Mouse (Mus musculus): Measurements from ENCODE around the gene Reps1. TPM values are rescaled to one million over a fixed set of nuclear protein-coding genes. Genes with fewer than 3 reads are reported as not detected.
A peak's percentile ranks its signal among the peaks of the same experiment; 100 is the strongest.

Reps1 gene
- polyA plus RNA-seq, 1 experiment from 2014 or later, result 15.1 TPM

DNA sequence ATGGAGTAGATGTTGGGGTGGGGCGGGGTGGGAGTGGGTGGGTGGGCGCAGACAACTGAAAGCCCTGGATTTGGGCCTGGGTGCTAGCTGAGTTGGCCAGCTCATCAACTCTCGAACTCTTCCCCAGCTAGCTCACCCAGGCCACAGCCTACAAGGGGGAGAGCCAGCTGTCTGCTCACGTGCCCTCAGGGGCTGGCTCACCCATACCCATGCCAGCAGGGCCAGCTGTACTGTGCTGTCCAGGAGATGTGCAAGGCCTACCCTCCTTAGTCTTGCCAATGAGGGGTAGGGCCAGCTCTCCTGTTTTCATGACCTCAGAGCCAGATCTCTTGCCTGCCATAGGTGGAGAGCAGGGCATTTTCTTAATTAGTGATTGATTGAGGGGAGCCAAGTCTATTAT lies 21.3 kb upstream of the Reps1 start:
- Histone ChIP-seq H3K36me3 (no peaks in the 10 kb centered on the region), H3K4me2 (replicated peaks) (no peak overlapping the region), H3K9me3 (replicated peaks) (no peaks in the 10 kb centered on the region), H3K4me1 (no peaks in the 10 kb centered on the region), H3K4me3 (replicated peaks) (no peak overlapping the region), H3K9ac (no peak overlapping the region), H3K27me3 (no peaks in the 10 kb centered on the region), H3K27ac (replicated peaks) (no peak overlapping the region)
- WGBS, result 85% methylated on average over 4 of the region's 4 CpGs
- no peak for ATAC-seq (ENCODE audit: insufficient number of reproducible peaks, low FRiP score, low TSS enrichment, low read depth)

DNA sequence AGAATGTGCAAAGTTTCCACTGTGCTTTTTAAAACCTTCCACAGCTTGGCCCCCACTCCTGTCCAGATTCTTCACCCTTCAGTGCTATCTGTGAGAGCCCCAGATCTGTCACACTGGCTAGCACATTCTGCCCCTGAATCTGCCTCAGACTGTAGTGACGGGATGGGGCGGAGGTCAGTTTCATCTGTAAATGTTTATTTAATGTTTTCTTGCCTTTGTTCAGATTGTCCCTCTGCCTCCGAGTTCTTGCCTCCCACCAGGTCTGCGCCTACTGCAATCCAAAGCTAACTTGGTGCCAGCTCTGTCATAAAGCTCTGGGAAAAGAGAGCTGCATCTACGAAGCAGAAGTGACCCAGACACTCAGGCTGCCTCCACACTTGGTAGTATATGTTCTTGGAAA lies 18.8 kb upstream of the Reps1 start:
- Histone ChIP-seq H3K9ac (no peak overlapping the region), H3K4me1 (no peaks in the 10 kb centered on the region), H3K36me3 (no peaks in the 10 kb centered on the region), H3K4me3 (replicated peaks) (no peak overlapping the region), H3K27me3 (no peaks in the 10 kb centered on the region), H3K4me2 (replicated peaks) (no peak overlapping the region), H3K9me3 (replicated peaks) (no peaks in the 10 kb centered on the region), H3K27ac (replicated peaks) (no peak overlapping the region)
- no peak for ATAC-seq (ENCODE audit: insufficient number of reproducible peaks, low FRiP score, low TSS enrichment, low read depth)
- WGBS, result 78% methylated on average over 5 of the region's 5 CpGs

DNA sequence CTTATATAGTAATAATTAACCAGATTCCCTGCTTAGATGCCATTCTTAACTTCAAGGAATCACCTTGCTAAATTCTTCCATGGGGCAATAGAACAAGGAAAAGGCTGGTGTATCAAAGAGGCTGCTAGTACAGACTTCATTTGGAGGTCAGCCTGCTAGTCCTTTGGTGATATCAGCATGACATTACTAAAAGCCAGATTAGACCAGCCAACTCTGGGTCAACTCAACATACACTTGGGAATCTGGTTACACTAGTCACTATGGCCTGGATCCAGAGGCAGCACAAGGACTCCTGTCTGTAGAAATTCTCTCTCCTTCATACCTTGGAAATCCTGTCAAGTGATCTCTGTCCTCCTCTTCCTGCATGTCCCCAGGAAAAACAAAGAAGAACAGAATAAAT lies 9.3 kb upstream of the Reps1 start:
- ATAC-seq (ENCODE audit: insufficient number of reproducible peaks, low FRiP score, low TSS enrichment, low read depth), result no peak
- H3K9ac ChIP-seq, result no peak overlapping the region
- H3K27me3 ChIP-seq, result no peaks in the 10 kb centered on the region
- no peaks in the 10 kb centered on the region for H3K36me3 ChIP-seq
- H3K9me3 ChIP-seq (replicated peaks), result no peaks in the 10 kb centered on the region
- no peaks in the 10 kb centered on the region for H3K4me1 ChIP-seq
- no peak overlapping the region for H3K27ac ChIP-seq (replicated peaks)
- no peak overlapping the region for H3K4me3 ChIP-seq (replicated peaks)
- no peak overlapping the region for H3K4me2 ChIP-seq (replicated peaks)

DNA sequence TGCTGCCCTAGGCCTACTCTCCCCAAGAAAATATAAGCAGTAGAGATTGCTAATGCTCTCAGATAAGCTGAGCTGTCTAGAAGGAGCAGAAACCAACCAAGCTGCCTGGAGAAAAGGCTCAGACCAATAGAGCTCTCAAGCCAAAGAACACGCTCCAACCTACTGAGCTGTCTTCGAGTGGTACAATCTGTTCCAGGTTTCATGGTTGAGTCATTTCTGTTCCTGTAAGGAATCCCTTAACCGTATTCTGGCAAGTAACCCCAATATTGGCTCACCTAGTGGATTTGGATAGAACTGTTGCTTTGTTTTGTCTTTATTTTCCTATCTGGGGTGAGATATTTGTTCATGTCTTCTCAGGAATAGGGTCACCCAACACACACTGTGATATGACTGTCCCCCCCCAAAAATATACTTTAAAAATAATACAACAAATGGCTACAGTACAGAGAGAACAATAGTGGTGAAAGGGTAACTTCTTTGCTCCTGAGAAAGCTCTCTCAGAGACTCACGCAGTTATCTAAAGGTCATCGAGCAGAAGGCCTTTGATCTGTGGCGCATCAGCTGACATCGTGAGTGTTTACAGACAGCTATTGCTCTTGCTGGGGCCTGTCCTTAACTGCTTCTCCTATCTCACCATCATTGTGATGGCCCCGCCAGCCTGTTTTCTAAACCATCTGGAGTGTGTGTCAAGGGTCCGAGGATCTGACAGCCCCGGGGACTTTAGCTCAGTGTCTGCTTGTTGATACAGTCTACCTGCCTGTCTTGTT lies 8.1 kb upstream of the Reps1 start:
- ATAC-seq (ENCODE audit: insufficient number of reproducible peaks, low FRiP score, low TSS enrichment, low read depth), result no peak
- H3K9ac ChIP-seq, result no peak overlapping the region
- no peaks in the 10 kb centered on the region for H3K27me3 ChIP-seq
- no peaks in the 10 kb centered on the region for H3K36me3 ChIP-seq
- no peaks in the 10 kb centered on the region for H3K4me1 ChIP-seq
- H3K4me2 ChIP-seq (replicated peaks), result no peak overlapping the region
- no peak overlapping the region for H3K27ac ChIP-seq (replicated peaks)
- H3K4me3 ChIP-seq (replicated peaks), result no peak overlapping the region
- H3K9me3 ChIP-seq (replicated peaks), result no peaks in the 10 kb centered on the region
- WGBS, result 58% methylated on average over 10 of the region's 10 CpGs

DNA sequence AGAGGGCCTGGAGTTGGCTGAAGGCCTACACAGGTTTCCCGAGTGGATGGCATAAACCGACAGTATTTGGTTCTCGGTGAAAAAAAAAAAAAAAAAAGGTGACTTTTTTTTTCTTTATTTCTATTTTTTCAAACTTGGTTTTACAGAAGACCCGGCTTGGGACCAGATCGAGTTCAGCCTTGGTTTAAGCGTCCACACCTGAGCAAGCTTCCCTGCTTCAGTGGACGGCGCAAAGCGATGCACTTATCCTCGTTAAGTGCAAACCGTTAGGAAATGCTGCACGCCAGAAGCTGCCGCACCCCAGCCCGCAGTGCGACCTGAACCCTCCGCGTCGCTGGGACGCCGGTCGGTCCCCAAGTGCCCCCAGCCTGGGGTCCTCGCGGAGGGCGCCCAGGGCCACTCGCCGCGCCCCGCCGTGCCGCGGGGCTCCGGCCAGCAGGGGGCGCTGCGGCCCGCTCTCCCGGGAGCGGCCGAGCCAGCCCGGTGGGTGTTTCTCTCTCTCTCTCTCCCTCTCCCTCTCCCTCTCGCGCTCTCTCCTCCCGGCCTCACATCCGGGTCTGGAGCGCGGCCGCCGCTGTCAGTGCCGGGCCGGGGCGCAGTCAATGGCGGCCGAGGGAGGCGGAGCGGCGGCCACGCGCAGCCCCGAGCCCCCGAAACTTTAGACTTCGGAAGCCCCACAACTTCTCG lies 509 bp upstream of the Reps1 start:
- Histone ChIP-seq H3K4me2 (replicated peaks) (peak overlapping the region; percentile 72), H3K36me3 (no peaks in the 10 kb centered on the region), H3K4me3 (replicated peaks) (peak overlapping the region; percentile 92), H3K27me3 (no peaks in the 10 kb centered on the region), H3K9ac (peak overlapping the region; percentile 93), H3K27ac (replicated peaks) (peak overlapping the region; percentile 93), H3K9me3 (replicated peaks) (no peaks in the 10 kb centered on the region), H3K4me1 (peaks cover 14% of the 10 kb centered on the region)
- 2% methylated on average over 53 of the region's 61 CpGs for WGBS
- ATAC-seq (ENCODE audit: insufficient number of reproducible peaks, low FRiP score, low TSS enrichment, low read depth), result peak; percentile 97

DNA sequence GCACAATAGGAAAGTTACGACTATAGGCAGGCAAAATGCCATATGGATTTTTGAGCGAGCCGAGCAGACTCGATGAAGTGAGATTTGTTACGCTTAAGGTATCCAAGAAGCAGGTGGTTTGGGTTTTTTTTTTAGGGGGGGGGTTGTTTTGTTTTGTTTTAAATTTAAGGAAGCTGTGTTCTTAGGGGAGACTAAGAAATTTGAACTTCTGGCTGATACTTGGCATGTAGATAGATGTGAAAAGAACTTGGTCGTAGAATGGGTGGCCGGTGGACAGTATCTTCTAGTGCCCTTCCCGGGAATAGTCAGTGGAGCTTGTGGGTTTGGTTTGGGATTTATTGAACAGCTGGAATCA lies 707 bp downstream of the Reps1 start:
- Histone ChIP-seq H3K27ac (replicated peaks) (peak overlapping the region; percentile 93), H3K27me3 (no peaks in the 10 kb centered on the region), H3K4me3 (replicated peaks) (peak overlapping the region; percentile 92), H3K4me2 (replicated peaks) (peak overlapping the region; percentile 72), H3K36me3 (no peaks in the 10 kb centered on the region), H3K9me3 (replicated peaks) (no peaks in the 10 kb centered on the region), H3K9ac (peak overlapping the region; percentile 93), H3K4me1 (peaks cover 14% of the 10 kb centered on the region)
- no peak for ATAC-seq (ENCODE audit: insufficient number of reproducible peaks, low FRiP score, low TSS enrichment, low read depth)
- under 1% methylated on average over 8 of the region's 8 CpGs for WGBS

DNA sequence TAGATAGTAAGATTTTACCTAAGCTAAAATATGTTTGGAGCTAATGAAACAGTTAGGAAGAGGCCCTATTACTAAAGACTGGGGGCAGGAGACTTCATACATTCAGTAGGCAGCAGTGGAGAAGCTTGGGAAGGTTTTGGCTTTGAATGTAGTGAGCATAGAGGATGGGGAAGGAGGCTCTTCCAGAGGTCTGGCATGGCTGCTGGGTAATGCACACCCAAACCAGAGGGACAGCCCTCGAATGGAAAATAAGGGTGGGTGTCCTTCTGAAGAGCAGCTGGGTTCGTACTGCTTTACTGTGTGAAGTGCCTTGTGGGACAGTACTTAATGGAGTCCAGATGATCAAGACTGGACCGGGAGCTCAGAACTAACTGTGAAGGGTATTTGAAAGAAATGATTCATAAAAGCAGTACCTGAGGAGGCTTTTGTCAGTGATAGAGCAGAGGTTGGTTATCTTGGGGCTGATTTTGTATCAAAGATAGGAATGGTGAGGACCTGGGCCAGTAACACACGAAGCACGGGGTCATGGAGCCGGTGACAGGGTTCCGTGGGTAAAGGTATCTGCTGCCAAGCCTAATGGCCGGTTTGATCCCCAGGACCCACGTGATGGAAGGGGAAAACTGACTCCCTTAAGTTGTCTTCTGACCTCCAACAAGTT lies 3.1 kb downstream of the Reps1 start:
- Histone ChIP-seq H3K9ac (no peak overlapping the region), H3K4me2 (replicated peaks) (no peak overlapping the region), H3K4me1 (peaks cover 14% of the 10 kb centered on the region), H3K27me3 (no peaks in the 10 kb centered on the region), H3K27ac (replicated peaks) (no peak overlapping the region), H3K9me3 (replicated peaks) (no peaks in the 10 kb centered on the region), H3K36me3 (no peaks in the 10 kb centered on the region), H3K4me3 (replicated peaks) (no peak overlapping the region)
- no peak for ATAC-seq (ENCODE audit: insufficient number of reproducible peaks, low FRiP score, low TSS enrichment, low read depth)
- 74% methylated on average over 9 of the region's 9 CpGs for WGBS

DNA sequence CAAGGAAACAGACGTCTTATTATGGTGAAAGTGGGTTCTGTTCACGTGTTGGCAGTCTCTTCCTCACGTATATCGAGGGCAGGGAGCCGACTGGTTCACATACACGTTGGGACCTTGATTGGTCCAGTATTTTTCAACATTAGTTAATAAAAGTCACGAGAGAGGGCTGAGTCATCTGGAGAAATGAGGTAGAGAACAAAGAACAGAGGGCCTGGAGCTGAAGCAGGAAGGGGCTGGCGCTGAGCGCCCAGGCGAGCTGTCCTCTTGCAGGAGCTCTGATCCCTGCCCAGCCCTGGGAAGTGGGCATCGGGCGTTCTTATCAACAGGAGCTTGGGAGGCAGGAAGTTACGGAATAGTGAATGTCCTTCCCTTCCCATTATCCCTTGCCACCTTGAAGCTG lies 4.1 kb downstream of the Reps1 start:
- no peak for ATAC-seq (ENCODE audit: insufficient number of reproducible peaks, low FRiP score, low TSS enrichment, low read depth)
- WGBS, result 80% methylated on average over 13 of the region's 13 CpGs
- Histone ChIP-seq H3K36me3 (no peaks in the 10 kb centered on the region), H3K4me2 (replicated peaks) (no peak overlapping the region), H3K9ac (no peak overlapping the region), H3K27me3 (no peaks in the 10 kb centered on the region), H3K4me1 (peaks cover 14% of the 10 kb centered on the region), H3K27ac (replicated peaks) (no peak overlapping the region), H3K4me3 (replicated peaks) (no peak overlapping the region), H3K9me3 (replicated peaks) (no peaks in the 10 kb centered on the region)

DNA sequence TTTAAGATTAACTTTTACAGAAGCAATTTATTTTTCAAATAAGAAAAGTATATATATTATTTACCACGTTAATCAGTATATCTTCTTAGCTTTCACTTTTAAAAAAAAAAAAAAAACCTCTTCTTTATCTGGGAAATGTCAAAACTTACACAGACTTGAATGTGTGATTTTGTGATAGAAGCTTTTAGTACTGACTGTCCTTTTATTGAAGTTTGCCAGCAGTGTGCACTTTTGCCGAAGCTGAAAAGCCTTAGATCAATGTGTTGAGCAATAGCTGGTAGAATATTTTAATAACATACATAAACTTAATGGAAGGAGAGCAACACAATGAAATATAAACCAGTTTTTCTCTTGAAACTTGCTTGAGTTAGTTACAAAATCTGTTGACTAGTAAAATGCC lies 5.1 kb downstream of the Reps1 start:
- Histone ChIP-seq H3K27me3 (no peaks in the 10 kb centered on the region), H3K9ac (no peak overlapping the region), H3K4me2 (replicated peaks) (no peak overlapping the region), H3K4me1 (peaks cover 14% of the 10 kb centered on the region), H3K9me3 (replicated peaks) (no peaks in the 10 kb centered on the region), H3K27ac (replicated peaks) (no peak overlapping the region), H3K4me3 (replicated peaks) (no peak overlapping the region), H3K36me3 (no peaks in the 10 kb centered on the region)
- 77% methylated on average over 2 of the region's 2 CpGs for WGBS
- ATAC-seq (ENCODE audit: insufficient number of reproducible peaks, low FRiP score, low TSS enrichment, low read depth), result no peak

DNA sequence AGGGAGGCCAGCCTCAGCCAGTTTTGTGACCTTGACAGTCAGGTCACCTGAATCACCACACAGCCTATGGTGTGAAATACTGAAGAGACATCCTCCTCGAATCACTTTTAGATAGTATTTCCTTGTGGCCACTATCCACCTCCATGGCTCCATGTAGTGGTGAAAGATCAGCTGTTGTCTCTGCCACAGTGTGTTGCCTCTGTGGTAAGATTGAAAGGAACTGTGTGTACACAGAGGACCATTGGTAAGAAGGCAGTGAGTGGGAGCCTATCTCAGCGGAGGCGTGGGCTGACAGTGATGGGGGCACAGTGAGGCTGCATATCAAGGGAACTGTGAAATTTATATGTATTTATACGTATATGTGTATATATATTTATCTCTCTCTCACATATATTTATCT lies 5.9 kb downstream of the Reps1 start:
- Histone ChIP-seq H3K4me2 (replicated peaks) (no peak overlapping the region), H3K4me1 (peaks cover 15% of the 10 kb centered on the region), H3K9me3 (replicated peaks) (no peaks in the 10 kb centered on the region), H3K4me3 (replicated peaks) (no peak overlapping the region), H3K9ac (no peak overlapping the region), H3K36me3 (no peaks in the 10 kb centered on the region), H3K27me3 (no peaks in the 10 kb centered on the region), H3K27ac (replicated peaks) (no peak overlapping the region)
- 92% methylated on average over 4 of the region's 4 CpGs for WGBS
- no peak for ATAC-seq (ENCODE audit: insufficient number of reproducible peaks, low FRiP score, low TSS enrichment, low read depth)

DNA sequence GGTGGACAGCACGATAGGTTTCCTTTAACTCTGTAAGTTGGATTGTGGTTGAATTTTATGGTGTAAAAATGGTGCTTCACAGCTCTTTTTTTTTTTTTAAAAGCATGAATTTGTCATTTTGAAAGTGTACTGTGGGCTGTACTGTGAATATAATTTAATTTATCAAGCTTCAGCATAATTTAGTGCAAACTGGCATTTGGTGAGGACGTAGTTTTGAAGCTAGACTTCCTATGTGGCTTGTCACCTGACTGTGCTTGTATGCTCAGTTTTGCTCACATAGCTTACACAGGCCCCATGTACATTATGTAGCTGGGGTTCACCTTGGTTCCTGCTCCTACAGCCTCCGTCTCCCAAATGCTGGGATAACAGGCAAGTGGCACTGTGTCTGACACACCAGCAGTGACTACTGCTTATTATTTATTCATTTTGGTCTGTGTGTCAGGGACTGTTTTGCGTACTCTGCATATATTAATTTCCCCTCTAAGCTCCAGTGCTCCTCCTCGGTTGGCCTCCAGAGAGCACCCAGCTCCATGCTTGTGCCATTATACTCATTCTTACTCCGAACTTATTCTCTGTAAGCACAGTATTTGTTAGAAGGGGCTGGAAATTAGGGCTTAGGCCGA lies 9.1 kb downstream of the Reps1 start:
- Histone ChIP-seq H3K27me3 (no peaks in the 10 kb centered on the region), H3K4me2 (replicated peaks) (no peak overlapping the region), H3K4me3 (replicated peaks) (no peak overlapping the region), H3K36me3 (no peaks in the 10 kb centered on the region), H3K4me1 (peaks cover 14% of the 10 kb centered on the region), H3K9ac (no peak overlapping the region), H3K9me3 (replicated peaks) (no peaks in the 10 kb centered on the region), H3K27ac (replicated peaks) (no peak overlapping the region)
- WGBS, result 83% methylated on average over 7 of the region's 7 CpGs
- no peak for ATAC-seq (ENCODE audit: insufficient number of reproducible peaks, low FRiP score, low TSS enrichment, low read depth)
